Mouse (Mus musculus) frontal cortex, postnatal 25 days (tissue): ENCODE data around the gene H13.

Experiments
- DNase-seq, 2 experiments: peaks; one replicate each; pipeline ENCODE4 v3.0.0; 2022; ENCODE audit warnings: low spot score in 2 of 2

The H13 gene

DNA sequence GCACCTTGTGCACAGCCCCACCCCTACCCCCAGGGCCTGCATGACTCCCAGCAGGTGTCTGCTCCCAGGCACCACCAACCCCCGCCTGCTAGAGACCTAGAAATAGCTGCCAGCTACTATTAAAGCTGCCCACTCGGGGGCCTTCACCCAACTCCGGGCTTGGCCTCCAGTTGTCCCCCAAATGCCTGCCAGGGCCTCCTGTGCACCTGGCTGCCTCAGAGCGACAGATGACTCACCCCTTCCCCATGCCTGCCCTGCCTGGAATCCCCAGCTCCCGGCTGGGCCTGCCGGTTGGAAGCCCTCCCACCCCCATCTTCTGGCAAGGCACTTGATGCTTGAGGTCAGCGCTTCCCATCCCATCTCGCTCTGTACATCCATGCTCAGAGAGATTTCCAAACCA, 31.5 kb downstream of the H13 start:
- DNase-seq: no peak

DNA sequence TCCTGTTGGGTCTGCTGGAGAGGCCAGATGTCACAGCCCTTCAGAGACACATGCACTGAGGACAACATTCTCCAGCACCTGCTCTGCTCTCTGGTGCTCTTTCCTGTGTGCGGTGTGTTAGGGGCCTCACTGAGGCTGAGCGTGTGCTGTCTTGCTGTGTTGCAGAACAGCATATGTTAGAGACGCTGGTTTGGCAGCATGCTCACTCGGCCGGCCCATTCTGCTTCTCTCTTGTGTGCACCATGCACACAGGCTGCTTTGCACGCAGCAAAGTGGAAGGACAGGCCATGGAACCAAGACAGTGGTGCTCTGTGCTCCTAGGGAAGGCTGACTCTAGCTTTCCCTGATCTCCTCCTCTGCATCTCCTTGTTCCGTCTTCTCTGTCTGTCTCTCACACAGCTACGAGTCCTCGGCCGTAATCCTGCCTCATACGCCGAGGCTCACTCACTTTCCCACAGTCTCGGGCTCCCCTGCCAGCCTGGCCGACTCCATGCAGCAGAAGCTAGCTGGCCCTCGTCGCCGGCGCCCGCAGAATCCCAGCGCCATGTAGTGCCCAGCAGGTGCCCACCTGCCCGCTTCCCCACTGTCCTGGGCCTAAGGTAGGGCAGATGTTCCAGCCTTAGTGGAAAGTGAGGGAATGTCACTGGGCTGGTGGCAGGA, 34.5 kb downstream of the H13 start:
- DNase-seq: no peak

DNA sequence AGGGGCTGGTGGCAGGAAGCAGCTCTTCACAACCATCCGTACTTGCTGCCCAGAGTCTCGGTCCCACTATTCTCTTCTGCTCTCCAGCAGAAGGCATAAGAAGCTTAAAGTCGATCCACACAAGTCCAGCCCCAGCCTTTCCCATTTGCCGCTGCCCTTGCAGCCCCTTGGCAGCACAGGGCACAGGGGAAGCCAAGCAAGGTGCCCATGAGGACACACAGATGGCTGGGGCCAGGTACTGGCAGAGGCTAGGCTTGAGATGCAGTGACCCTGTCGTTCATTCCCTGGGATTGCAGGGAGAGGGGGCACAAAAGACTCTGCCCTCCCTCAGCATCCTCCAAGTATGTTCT, 35.0 kb downstream of the H13 start:
- no peak for DNase-seq

DNA sequence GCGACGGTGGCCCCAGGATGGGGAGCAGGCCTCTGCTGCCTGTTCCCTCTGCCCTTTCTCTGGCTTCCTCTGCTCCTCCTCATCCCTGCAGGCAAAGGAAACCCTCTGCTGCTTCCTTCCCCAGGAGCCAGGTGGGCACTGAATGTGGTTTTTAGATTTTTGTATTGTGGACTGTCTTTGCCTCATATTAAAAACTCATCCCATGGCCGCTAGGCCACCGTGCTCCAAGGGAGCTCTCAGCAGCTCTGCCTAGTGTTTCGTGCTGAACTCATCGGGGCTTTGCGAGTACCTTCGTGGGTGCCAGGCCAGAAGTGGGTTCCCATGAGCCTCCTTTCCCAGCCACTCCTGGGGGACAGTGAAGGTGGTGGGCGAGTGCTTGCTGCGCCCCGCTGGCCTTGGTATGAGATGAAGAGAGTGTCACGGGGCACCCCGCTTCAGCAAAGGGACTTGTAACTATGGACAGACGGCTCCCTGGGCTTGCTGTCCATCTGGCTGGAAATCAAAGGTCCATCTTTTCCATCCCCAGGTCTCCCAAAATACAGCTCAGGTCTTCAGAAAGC, 35.6 kb downstream of the H13 start:
- DNase-seq: no peak

DNA sequence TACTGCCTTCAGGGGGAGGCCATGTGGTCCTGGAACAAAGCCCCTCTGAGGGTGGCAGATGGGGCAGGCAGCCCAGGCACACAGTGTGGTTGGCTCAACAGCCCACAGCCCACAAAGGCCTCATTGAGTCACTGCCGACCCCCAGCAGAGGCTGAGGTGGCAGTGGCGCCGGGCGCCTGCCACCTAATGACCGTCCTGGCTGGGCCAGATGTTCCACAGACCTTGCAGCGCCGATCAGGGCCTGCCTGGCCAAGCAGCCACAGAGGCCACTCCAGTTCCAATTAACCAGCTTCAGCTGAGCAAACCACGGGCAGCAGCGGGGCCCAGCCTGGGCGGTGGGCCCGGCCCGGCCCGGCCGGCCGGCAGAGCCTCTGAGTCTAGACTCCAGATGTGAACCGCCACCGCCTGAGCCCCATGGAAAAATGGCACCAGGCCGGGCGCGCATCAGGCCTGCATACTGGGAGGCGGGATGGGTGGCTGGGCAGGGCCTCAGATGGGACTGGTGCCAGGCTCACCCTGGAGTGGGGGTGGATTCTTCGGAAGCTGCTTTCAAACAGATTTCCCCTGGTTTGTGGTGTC, 36.8 kb downstream of the H13 start:
- DNase-seq: peak in 1 of 2 experiments; percentile 29

DNA sequence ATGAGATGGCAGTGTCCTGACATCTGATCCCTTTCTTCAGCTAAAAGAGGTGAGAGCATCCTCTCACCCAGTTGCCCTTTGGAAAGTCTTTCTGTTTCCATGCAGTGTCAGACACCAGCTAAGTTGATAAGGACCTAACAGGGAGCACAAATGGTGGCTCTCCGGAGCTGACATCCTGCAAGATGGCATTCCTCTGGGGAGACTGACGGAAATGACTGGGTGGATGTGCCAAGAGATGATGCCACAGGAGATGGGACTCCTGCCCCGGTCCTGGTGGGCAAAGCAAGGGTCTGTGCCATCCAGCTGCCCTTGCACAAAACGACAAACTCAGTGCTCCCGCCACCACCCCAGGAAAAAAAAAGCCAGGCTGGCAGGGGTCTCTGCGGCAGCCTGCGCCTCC, 37.9 kb downstream of the H13 start:
- DNase-seq: no peak

DNA sequence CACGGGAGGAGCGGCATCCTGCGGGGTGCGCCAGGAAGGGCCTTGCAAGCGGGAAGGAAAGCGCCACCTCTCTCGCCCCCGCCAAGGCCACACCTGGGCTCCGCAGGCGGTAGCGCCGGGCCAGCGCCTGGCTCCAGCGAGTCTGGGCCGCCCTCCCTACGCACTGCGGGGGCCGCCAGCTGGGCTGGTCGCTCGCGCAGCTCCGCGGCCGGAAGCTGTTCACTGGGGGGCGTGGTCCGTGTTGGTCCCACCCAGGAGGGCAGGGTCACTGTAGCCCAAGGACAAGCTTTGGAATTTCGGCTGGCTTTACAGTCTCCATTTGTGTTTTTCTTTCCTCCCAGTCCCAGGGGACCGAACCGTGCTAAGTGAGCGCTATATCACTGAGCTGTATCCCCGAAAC, 38.4 kb downstream of the H13 start:
- DNase-seq: peak; percentile 47 to 69

DNA sequence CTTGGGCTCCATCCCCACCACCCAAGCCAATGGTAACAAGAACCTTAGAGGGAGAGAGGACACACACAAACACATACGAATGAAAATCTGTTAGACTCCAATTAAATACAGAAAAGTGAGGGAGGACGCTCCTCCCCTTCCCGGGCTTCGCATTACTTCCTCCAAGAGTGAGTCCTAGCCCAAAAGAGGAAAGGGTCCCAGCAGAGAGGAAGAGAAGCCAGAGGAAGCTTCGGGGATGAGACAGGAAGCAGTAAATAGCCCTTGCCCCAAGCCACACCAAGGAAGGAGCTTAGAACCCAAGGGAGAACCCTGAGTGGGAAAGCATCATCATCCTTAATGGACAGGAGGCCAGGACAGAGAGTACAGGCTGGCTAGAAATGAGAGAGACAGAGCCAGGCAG, 39.8 kb downstream of the H13 start:
- no peak for DNase-seq

DNA sequence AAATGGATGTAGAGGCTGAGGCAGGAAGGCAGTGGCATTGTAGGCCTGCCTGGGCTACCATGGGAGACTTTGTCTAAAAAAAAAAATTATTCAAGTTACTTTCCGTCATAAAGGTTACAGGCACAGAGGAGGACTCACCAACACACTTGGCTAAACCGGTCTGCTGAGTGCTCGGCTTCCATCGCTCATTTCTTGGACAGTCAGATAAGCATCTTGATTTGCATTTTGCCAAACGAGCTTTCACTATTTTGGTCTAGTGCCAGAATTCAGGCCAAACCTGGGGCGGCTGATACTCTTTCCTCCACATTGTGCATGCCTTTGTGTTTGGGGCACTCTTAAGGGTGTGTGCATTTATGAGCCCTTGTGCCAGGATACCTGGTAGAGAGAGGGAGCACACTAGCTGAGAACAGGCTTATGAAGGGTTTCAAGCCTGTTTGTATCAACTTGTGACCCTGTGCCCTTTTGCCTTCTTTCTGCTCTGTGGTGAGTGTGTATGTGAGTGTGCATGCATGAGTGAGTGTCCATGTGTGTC, 47.0 kb downstream of the H13 start:
- no peak for DNase-seq

DNA sequence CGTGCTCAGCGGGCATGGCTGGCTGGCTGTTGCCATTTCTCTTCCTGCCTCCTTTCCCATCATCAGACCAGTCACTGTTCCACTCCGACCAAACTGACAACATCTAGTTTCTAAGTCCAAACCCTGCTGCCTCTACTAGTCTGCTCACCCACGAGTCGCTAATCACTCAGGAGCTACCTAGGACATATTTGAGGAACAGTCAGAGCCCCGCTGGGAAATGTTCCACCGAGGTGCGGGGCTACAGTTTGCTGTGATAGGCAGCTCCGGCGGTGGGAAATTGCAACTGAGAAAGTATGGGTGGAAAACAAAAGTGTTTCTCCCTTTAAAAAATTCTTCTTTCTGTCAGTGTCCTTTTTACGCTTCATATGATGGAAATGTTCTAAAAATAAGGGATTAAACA, 48.4 kb downstream of the H13 start:
- DNase-seq: no peak

DNA sequence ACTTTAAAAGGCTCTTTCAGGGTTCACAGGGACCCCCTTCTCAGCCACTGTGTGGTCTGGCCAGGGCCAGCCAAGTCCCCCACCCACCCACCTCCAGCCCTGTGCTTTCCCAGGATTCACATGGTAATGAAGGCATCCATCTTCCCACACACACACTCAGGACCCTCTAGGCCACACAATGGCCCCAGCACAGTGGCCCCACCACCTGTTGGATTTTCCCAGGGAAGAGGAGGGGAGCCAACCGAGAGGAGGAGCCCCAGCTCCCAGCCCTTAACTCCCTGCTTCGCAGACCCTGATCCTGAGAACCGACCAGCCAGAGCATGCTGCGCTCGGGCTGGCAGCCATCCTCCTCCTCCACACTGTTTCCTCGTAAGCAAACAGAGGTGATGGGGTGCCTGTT, 48.8 kb downstream of the H13 start:
- no peak for DNase-seq

DNA sequence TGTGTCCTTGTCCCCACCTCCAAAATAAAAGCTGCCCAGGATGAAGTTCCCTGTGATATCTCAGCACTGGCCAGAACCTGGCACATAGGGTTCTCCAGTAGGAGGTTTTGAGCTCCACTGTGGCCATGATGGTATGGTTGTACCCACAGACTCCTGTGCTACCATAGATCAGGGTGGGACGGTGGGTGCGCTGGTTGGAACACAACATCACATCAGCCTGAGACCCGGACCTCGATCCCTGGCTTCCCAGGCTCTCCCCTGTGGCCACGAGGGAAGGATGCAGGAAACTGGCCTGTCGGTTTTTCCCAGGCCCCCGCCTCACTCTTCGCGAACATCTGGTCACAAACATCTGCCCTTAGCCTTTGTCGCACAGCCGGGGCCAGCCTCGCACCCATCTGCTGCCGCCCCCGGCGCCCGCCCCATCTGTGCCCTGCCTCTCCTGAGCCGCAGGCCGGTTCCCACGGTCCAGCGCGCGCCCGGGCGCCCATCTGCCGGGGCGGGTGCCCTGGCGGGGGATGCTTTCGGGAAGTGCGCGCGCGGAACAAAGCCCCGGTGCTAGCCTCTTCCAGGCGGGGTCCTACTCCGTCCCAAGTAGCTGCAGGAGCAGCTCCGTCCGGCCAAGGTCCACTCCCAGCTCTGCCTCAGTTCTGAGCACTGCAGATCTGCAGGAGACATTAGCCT, 54.5 kb downstream of the H13 start:
- DNase-seq: no peak

DNA sequence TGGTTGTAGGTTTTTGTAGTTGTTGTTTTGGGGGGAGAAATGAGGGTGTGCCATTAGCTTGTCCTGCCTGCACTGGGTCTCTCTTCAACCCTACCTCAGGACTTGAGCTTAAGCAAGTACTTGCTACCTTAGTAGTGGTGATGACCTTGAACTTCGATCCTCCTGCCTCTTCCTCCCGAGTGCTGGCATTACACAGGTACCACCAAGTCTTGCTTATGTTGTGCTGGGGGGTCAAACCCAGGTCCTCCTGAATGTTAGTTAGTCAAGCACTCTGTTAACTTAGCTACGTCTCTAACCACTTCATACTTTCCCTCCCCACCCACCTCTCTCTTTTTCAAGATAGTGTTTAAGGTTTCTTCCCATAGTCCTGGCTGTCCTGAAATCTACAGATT, 55.1 kb downstream of the H13 start:
- DNase-seq: no peak

DNA sequence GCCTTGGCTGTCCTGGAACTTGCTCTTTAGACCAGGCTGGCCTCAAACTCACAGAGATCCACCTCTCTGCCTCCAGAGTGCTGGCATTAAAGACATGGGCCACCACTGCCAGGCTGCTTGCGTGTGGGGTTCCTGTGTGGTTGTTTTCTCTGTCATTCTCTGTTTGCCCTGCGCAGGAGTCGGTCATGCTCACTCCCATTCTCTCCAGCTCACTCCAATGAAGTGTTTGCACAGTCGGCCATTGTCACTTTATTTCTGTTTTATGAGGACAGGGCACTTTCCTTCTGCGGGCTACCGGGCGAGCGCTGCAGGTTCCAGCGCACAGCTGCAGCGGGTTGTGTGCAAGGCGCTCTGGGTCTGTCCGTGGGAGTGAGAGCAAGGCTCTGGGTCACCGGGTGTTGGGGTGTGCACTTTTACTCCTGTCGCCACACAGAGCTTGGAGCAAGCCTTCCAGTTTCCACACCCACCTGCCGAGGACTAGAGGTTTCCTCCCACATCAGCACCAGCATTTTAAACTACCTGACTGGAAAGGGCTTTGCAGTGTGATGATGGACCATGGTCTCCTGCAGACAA, 56.0 kb downstream of the H13 start:
- no peak for DNase-seq

DNA sequence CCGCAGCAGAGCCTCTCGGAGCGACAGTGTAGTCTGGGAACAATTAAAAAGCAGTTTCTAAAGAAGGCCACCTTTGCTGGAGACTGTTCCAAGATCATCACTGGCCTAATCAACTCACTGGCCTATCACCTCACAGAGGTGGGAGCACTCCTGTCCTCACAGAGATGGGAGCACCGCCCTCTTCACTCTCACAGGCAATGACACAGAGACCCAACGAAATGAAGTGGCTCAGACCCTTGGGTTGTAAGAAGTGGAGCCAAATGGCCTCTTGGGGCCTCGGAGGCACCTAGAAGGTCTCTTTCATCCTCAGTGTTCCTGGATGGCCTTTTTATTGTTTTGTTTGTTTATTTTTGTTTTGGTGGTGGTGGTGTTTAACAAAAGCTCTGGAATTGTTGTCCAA, 57.0 kb downstream of the H13 start:
- DNase-seq: no peak

DNA sequence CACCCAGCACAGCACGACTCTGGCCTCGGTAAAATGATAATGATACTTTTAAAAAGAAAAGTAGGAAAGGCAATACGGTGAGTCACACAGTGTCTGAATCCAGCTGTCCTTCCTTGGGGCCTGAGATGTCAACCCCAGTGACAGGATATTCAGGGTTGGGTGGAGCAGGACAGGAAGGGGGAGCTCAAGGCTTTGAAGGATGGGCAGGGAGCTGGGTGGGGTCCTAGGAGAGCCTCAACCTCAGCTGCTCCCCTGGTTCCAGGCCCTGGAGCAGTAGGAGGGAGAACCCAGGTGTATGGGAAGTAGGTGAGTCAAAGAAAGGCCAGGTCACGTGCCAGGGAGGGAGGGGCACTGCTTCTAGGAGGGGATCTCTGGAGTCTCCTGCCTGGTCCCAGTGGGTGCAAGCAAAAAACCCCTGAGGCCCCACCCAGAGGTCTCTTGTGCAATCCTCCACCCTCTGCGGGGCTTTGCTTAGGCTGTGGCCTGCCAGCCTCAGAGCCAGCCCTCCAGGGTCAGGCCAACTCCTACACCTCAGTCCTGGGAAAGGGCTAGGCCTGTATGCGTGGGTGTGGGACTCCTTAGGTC, 57.6 kb downstream of the H13 start:
- no peak for DNase-seq

DNA sequence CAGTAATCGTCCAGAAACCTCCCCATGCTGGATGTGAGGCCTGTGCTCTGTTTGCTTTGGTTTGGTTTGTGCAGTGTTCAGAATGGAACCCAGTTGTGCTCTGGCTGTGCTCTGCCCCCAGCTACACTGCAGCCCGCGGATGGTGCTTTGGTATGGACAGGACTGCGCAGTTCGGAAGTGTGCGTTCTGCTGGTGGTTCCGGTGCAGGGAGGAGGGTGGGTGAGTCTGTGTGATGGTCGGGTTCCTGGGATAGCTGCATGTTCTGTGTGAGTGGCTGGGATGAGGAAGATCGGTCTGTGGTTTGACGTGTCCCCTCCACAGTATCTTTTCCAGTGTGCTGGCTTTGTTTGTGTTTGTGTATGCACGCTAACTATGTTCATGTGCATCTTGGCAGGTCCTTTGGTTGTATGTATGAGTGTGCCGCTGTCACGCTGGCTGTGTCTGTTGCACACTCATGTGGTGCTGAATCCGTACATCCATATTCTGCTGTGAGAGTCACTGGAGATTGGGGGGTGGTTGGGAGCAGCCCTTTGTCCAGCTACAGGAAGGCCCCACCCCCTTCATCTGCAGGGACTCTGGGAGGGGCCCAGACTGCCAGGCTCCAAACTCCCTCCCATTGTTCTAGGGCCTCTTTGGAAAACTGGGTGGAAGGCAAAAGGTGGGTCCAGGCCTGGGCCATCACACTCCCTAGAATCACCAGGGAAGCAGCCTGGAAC, 58.7 kb downstream of the H13 start:
- no peak for DNase-seq

DNA sequence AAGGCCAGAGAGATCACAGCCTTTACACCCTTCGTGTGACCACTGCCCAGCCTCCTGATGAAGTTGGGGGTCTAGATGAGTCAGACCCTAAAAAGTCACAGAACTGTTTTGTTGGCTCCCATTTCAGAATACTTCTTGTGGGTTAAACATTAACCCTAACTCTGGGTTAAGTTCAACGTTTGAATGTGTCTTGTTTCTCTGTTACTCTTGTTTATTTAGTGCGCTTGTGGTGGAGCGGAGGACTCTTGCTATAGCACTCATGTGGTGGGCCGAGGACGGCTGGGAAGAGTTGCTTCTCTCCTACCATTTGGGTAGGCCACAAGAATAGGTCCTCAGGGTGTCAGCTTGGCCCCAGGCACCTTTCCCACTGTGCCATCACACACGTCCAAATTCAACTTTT, 59.3 kb downstream of the H13 start:
- no peak for DNase-seq

DNA sequence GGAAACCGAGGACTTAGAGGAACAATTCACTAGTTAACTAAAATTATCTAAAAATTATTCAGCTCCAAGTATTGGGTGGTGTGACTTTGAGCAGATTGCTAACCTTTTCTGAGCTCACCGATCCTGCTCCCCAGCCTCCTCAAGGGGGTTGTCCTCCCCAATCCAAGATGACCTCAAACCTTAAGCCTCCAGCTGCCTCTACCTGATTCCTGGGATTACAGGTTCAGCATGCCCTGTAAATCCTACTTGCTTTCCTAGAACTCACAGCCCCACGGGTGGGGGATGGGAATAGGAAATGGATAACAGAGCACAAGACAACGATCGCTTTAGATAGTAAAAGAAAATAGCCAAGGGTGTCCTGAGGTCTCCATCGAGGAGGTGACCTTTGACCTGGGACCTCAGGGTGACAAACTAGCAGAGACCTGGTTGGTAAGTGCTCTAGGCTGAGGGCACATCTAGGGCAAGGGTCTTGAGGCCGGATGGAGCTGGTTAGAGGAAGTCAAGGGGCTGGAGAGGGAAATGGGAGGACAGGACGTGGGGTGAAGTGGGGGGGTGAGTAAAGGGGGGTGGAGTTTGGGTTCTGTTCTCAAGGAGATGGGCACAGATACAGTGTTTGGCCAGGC, 59.9 kb downstream of the H13 start:
- DNase-seq: no peak

DNA sequence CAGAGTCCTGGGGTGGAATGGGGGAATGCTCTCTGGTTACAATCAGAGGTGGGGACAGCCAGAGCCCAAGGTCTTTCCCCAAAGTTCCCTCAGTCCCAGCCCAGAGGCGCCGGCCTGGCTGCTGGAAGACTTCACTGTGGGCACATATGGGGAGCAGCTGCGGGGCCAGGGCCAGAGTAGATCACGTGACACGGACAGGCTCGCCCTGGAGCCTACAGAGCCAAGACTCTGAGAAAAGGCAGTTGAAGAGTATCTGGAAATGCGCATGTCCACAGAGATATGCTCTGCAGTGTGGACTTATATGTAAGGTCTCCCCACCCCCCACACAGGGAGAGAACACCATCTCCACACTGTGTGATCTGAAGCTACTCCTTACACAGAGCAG, 60.4 kb downstream of the H13 start:
- no peak for DNase-seq

DNA sequence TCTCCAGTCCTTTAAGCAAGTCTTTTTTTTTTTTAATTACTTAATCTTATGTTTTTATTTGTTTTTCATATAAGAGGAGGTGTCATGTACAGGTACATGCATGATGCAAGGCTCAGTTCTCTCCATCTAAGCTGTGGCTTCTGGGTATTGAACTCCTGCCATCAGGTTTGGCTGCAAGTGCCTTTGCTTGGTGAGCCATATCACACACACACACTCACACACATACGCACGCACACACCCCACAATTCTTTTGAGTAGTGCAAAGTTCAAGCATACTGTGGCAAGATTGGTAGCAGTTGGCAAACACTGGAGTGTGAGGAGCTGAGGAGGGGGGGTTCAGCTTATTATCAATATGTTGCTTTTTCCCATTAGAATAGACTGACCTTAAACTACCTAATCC, 63.9 kb downstream of the H13 start:
- no peak for DNase-seq
